Mouse (Mus musculus): ENCODE data around the gene Tmod3.

DNA sequence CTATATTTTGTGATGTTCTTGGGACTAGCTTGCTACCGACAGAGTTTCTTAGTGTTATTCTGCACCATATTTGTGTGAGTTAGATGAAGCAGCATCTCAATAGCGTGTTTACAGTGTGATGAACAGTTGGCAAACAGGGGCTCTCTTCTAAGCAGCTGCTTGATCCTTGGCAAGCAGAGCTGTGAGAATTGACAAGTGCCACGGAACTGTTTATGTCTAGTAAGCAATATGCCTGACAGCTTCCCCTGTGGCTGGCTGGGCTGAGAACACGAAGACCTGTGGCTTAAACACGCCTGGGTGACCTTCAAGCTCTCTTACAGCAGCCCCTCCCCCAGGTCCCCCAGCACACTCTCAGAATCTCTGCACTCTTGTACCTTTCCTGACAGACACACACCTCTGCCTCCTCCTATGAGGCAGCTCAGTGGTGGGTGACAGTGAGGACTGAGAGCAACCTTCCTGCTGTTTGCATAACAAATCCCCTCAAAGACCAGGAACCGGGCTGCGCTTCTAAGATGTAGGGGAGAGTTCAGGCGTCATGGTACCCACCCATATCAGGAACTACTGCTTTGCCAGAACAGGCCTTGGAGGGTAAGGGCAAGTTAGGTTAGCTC is 96.3 kb downstream of the Tmod3 start:
- no peak for TF ChIP-seq POLR2A (IDR thresholded peaks at IDR 0.05; ENCODE audit: low read depth, low read length)
- no peak for TF ChIP-seq CTCF (IDR thresholded peaks at IDR 0.05; ENCODE audit: extremely low read depth, insufficient read depth, insufficient read length, insufficient replicate concordance)
